Mouse (Mus musculus) cerebellum, postnatal 14 days (tissue): ENCODE data around the gene Hsd3b1.
"Not testable (repeated sequence)": the region's sequence is repeated elsewhere in the genome, so short reads cannot be mapped to it uniquely, and the experiment has no call there.

Experiments
- DNase-seq, 2 experiments: peaks; one replicate each; pipeline ENCODE4 v3.0.0; 2021; ENCODE audit warnings: mixed read lengths in 2 of 2

Hsd3b1 gene

GRCm38 (mm10) chr3:98859576-98859975 lies at the start of gene Hsd3b1:
Hsd3b1 (minus strand) TSS chr3:98859794.
- no peak for DNase-seq

DNA sequence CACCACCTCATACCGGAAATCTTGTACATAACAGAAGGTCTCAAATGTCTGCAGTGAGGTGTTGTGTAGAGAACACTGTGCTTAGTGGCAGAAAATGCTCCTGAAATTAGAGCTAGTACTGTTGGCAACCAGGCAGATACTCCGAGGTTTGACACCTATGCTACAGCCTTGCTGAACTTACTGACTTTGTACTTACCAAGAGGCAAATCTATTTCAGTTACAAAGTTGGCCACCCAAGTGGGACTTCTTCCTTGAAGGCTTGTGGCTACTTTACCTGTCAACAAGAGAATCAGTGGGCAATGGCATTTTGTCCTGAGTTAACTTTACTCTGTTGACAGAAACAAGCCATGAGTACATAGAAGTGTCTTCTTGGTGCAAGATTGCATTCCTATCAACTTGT lies 38.0 kb upstream of the Hsd3b1 start:
- no peak for DNase-seq

GRCm38 (mm10) chr3:98895071-98895601 lies 35.5 kb upstream of the Hsd3b1 start:
- DNase-seq, result peak; percentile 15 to 42

DNA sequence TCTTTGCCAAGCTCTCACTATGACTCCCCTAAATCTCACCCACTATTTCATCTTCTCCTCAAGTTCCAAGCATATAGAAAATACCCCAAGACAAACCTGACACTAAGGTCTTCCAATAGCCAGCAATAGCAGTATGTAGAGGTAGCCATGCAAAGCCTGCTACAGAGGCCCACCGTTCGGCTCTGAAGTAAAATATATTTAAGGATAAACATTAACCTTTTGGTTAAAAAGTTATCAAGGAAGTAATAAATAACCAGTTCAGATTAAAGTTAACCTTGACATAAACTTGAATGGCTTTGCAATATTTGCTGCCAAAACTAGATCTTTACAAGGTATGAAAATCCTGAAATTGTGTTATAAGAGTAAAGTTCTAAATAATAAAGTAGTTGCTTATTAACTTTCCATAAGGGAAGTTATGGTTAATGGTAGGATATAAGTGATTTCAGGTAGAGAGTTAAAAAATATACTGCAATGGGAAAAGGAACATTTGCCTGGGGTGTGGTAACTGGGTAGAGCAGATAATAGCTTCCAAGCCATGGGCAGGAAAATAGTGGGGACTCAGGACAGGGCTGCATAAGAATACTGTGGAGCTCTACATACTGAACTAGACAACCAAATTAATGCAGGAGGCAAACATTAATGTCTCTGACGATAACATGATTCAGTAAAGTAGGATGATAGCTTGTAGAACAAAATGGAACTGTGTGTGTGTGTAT lies 33.6 kb upstream of the Hsd3b1 start, which contains the start of gene Hao2:
Gene Hao2 (minus strand): TSS at position 183 of the 716 bp plus-strand sequence.
- DNase-seq, result no peak

DNA sequence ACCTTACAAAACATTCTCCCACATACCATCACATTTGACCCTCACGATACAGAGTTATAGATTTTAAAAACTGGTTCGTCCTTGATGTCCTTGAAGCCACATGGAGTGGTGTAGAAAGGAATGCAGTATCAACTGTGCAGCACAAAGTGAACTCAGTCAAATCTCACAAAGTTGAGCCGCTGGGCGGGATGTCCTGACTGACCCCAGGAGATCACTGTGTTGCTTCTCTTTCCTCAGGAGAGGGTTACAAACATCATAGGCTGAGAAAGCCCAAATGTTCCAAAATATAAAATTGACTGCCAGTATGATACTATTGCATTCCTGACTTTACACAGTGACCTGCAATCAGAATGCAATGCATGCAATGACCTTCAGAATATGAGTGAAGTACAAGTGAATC lies 30.8 kb upstream of the Hsd3b1 start:
- DNase-seq, result no peak

GRCm38 (mm10) chr3:98888206-98888605 lies 28.6 kb upstream of the Hsd3b1 start:
- no peak for DNase-seq

DNA sequence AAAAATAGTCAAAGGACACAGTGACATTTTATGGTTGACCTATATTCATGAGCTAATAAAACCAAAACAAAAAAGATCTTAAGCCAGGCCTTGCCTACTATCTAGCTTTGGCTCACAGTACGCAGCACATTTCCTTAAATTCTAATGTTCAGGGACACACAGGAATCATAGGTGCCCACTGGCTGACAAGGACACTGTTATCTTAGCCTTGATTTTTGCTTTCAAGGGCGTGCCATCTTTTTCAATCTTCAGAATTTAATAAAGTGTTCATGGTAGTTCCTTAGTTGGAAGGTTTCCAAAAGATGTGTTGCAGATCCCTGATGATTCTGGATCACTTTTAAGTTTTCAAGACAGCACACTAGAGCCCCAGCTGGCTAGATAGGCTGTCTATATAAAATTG lies 21.2 kb upstream of the Hsd3b1 start:
- DNase-seq, result no peak

GRCm38 (mm10) chr3:98880216-98880615 lies 20.6 kb upstream of the Hsd3b1 start:
- no peak for DNase-seq

DNA sequence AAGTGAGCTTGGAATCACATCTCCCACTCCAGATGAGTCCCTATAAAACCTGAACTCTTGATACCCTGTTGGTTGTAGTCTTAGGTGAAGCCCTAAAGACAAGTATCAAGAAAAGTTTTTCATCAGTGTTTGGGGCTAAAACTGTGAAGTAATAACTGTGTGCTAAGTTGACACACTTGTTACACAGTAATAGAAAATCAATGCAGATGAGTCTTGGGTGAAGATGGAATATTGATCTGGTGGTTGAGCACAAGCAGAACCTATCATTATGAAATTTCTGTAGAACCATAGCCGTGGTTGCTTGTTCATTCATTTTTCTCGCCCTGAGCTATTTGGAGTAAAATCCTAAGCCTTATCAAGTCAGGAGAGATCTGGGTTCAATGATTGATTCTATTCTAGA lies 8.6 kb upstream of the Hsd3b1 start:
- DNase-seq, result no peak

DNA sequence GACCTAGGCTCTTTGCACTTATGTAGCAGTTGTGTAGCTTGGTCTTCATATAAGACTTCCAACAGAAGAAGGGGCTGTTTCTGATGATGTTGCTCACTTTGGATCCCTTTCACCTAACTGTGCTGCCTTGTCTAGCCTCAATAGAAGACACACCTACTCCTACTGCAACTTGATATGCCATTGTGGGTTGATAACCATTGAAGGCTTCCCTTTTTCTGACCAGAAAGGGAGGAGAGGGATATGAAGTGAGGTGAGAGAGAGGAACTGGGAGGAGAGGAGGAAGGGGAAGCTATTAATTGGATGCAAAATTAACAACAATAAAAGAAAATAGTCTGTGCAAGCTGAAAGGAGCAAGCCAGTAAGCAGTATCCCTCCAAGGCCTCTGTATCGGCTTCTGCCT lies 3.2 kb upstream of the Hsd3b1 start:
- no peak for DNase-seq

DNA sequence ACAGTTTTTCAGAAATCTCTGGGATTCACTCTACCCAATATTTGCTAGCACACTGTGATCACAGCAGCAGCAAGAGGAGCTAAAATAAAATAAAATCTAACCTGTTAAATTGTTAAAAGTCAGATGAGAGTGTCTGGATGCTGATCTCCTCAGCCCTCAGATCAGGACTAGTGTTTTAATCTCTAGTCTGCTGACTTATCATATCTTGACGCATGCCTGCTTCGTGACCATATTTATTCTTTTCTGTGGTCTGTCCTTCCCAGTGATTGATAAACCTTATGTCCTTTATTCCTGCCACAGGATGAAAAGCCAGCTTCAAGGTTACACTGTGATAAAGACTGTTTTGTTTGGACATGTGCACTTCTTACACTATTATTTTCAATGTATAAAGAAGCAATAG lies 1.5 kb downstream of the Hsd3b1 start:
- DNase-seq, result no peak

DNA sequence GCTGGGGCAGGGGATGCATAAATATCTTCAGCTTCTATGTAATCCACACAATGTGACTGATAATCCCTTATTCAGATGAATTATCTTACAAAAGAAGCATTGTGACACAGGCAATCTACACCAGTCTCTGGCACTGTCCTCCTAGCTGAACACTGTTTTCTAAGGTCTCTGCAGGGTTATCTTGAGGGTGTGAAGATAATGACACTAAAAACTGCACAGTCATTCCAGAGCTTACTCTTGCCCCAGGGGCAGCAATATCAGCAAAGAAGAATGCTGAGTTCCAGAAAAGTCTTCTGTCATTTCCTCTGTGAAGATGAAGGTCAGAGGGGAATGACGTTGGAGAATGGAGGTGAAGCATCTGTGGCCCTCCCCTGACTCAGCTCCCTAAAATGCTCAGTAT lies 2.7 kb downstream of the Hsd3b1 start:
- DNase-seq, result no peak

DNA sequence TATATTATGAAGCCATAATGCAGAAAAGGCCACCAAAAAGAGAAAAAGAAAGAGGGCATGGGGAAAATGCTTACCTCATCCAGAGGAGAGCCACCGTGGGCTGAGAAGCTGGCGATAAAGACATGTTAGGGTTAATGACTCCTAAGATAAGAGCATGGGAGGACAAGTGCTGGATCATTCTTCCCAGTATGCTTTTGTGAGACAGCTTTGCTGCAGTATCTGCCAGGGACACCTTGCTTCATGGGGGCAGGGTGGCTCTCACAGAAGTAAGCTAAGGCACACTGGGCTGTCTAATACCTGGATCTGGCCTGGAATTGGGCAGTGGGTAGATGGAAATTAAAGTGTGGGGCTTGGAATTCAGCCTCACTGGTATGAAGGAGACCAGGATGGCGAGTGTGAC lies 4.4 kb downstream of the Hsd3b1 start:
- DNase-seq, result no peak

DNA sequence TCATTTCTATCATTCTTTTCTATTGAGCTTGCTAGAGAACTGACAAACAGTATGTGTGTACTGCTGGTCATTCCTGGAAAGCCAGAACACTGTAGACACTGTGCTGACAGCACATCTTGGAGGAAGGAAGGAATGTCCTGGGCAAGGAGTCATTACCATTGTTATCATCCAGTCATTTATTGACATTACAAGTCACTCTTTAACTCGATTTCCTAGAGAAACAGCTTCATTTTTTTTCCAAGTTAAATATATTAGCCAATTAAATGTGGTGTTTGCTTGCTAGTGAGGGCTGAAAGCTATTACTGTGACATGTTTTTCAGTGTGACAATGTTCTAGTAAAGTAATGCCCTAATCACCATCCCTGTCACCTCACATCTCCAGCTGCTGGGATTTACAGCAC lies 5.9 kb downstream of the Hsd3b1 start:
- no peak for DNase-seq

- no peak for DNase-seq
Measured at GRCm38 (mm10) chr3:98853051-98853450, 6.5 kb downstream of the Hsd3b1 start.

DNA sequence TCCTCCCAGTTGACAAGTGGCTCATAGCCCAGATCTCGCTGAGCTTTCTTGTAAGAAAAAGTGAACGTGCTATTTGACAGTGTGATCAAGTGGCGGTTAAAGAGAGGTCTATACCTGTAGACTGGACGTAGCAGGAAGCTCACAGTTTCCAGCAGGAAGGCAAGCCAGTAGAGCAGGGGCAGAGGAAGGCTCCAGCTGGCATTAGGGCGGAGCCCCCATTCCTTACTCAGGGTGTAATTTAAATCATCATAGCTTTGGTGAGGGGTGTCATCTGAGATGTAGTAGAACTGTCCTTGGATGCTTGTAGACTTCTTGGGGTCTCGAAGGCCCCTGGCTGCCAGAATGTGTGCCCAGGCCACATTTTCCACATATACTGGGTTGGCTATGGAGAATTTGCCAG lies 7.0 kb downstream of the Hsd3b1 start:
- DNase-seq, result no peak

DNA sequence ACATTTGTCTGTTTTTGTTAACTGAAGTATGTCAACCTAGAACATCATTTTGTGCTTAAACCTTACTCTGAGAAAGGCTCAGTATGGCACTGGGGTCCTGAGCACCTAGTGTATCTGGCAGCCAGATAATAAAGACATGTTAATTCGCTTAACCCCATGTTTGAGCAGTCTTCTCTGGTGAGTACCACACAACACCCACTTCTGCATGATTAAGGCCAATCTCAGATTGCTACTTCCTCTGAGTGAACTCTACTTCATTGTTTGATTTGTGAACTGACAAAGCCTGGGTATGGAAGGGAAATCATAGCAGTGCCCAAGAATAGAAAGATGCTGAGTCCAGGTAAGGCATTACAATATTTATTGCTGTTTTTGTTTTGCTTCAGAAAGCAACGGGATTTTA lies 7.7 kb downstream of the Hsd3b1 start:
- DNase-seq, result no peak

GRCm38 (mm10) chr3:98850262-98850661 lies 9.3 kb downstream of the Hsd3b1 start:
- no peak for DNase-seq

DNA sequence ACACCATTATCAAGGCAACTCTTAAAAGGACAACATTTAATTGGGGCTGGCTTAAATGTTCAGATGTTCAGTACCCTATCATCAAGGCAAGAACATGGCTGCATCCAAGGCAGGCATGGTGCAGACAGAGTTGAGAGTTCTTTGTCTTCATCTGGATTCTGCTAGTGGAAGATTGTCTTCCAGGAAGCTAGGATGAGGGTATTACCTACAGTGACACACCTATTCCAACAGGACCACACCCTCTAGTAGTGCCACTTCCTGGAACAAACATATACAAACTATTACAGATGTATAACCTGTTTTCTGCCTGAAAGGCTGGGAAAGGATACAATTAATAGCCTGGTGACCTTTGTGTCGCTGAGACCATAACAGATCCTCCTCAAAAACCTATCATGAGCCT lies 10.7 kb downstream of the Hsd3b1 start:
- DNase-seq, result no peak

GRCm38 (mm10) chr3:98814101-98814670 lies 45.4 kb downstream of the Hsd3b1 start, which contains the start of gene Hsd3b6:
Hsd3b6 (minus strand) TSS chr3:98814443.
- DNase-seq, result no peak

- not testable (repeated sequence) for DNase-seq
Measured at GRCm38 (mm10) chr3:98812653-98813052, 46.9 kb downstream of the Hsd3b1 start.

DNA sequence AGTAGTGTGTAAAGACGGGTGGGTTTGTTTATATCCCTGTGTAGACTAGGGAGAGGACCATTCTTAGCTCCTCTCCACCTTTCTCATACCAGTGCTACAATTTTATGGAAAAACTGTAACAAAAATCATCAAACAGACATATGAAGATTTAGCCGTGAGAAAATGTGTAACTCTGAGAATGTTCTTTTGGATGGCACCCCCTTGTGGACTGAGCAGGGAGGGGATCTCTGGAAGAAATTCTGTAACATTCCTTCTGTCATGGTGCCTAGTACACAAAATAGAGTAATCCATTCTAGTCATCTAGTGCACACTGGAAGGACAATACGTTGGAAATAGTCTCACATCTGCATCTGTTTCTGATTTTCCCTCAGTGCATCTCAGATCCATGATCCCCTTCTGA lies 54.6 kb downstream of the Hsd3b1 start:
- DNase-seq, result not testable (repeated sequence)
